21 mouse cellular contexts compared by ENCODE assay signal in genomic region chrX:7197833-7198232, GRCm38 (mm10).
DNase-seq lines count a peak whose midpoint lies in the region; ATAC-seq and TF ChIP-seq lines count a peak whose summit lies in the region.
"Had no signal": no experiment of that assay in that cellular context is flagged by ENCODE, and none has a peak within 500 bp of the region (broad histone marks: within the 10 kb centered on the region; RNA-seq: fewer than 3 reads in every experiment).

No protein-coding gene starts in this region.

- peak; percentile 35; the same call in 1 of the 2 replicates for ATAC-seq in lung, embryonic 15.5 days (ENCODE audit: borderline replicate concordance, extremely low read depth, low FRiP score, low TSS enrichment)
- ATAC-seq in lung, postnatal 0 days, result peak; percentile 91
- ATAC-seq: forebrain, embryonic 16.5 days had no signal

- no peak for TF ChIP-seq CTCF in lung, postnatal 0 days (IDR thresholded peaks at IDR 0.05)
- TF ChIP-seq CTCF in heart, adult 2 months (IDR thresholded peaks at IDR 0.05), result no peak

- no peak for TF ChIP-seq POLR2A in heart, adult 2 months (IDR thresholded peaks at IDR 0.05; ENCODE audit: insufficient read depth, low read depth, low read length)

- no peaks in the 10 kb centered on the region for H3K4me1 ChIP-seq in lung, embryonic 15.5 days
- no peaks in the 10 kb centered on the region for H3K4me1 ChIP-seq in lung, postnatal 0 days (ENCODE audit: insufficient read depth, low read depth, low read length)
- H3K4me1 ChIP-seq in limb, embryonic 10.5 days, result peaks cover 9% of the 10 kb centered on the region
- H3K4me1 ChIP-seq in heart, adult 2 months (ENCODE audit: control insufficient read depth, insufficient read depth, low read length), result no peaks in the 10 kb centered on the region
- H3K4me1 ChIP-seq: forebrain, embryonic 12.5 days; heart, embryonic 15.5 days; hindbrain, embryonic 10.5 days had no signal

- no peak overlapping the region for H3K4me3 ChIP-seq in lung, embryonic 15.5 days
- H3K4me3 ChIP-seq in lung, postnatal 0 days (ENCODE audit: low read depth, low read length), result no peak overlapping the region
- no peak overlapping the region for H3K4me3 ChIP-seq in limb, embryonic 10.5 days
- no peak overlapping the region for H3K4me3 ChIP-seq in heart, adult 2 months
- H3K4me3 ChIP-seq: embryonic facial prominence, embryonic 13.5 days; forebrain, embryonic 12.5 days; heart, embryonic 15.5 days; hindbrain, embryonic 10.5 days had no signal

- no peaks in the 10 kb centered on the region for H3K79me2 ChIP-seq in heart, adult 2 months (replicated peaks; ENCODE audit: control insufficient read depth, insufficient read depth, low read length)

- H3K9me3 ChIP-seq in lung, embryonic 15.5 days, result no peaks in the 10 kb centered on the region
- H3K9me3 ChIP-seq in lung, postnatal 0 days (ENCODE audit: low read length), result no peaks in the 10 kb centered on the region
- H3K9me3 ChIP-seq in limb, embryonic 10.5 days (replicated peaks), result no peaks in the 10 kb centered on the region
- H3K9me3 ChIP-seq: embryonic facial prominence, embryonic 13.5 days; forebrain, embryonic 12.5 days; heart, embryonic 15.5 days; hindbrain, embryonic 10.5 days had no signal

- WGBS in lung, embryonic 15.5 days, result 27% methylated on average over 1 of the region's 1 CpGs
- WGBS in lung, postnatal 0 days, result 6% methylated on average over 1 of the region's 1 CpGs
- WGBS in limb, embryonic 10.5 days, result 31% methylated on average over 1 of the region's 1 CpGs
- WGBS in heart, adult 2 months, result 50% methylated on average over 1 of the region's 1 CpGs

- no peaks in the 10 kb centered on the region for H3K27me3 ChIP-seq in lung, embryonic 15.5 days
- no peaks in the 10 kb centered on the region for H3K27me3 ChIP-seq in lung, postnatal 0 days (replicated peaks; ENCODE audit: insufficient read depth, low read length)
- no peaks in the 10 kb centered on the region for H3K27me3 ChIP-seq in limb, embryonic 10.5 days (ENCODE audit: low read depth, poor library complexity, severe bottlenecking)
- no peaks in the 10 kb centered on the region for H3K27me3 ChIP-seq in heart, adult 2 months (ENCODE audit: control insufficient read depth, insufficient read depth, low read length)
- H3K27me3 ChIP-seq: CH12.LX; embryonic facial prominence, embryonic 13.5 days; forebrain, embryonic 12.5 days; heart, embryonic 15.5 days had no signal

- 0 out of 2 replicates have a peak, but pooled peaks have one; percentile 11 for TF ChIP-seq EP300 in lung, postnatal 0 days (IDR thresholded peaks at IDR 0.05)
- TF ChIP-seq EP300 in heart, adult 2 months (IDR thresholded peaks at IDR 0.05; ENCODE audit: insufficient read depth, low read depth, low read length), result no peak

- intact Hi-C loops in heart, adult 2 months (cut with DNase I), result no loop called here

- no peak for DNase-seq in lung, postnatal 14 days
- peak; percentile 56 for DNase-seq in ZHBTc4 (ENCODE audit: low read depth, low spot score)
- DNase-seq in lung, postnatal 0 days (ENCODE audit: low spot score), result peak; percentile 75
- DNase-seq in cerebellum, adult 9-10 months, result no peak
- DNase-seq in limb, embryonic 10.5 days (ENCODE audit: low spot score), result no peak
- no peak for DNase-seq in heart, adult 2 months
- DNase-seq: adrenal gland, postnatal 10 days; cerebellum, adult 11-12 months; cerebellum, adult 9-11 months; cerebellum, postnatal 36 days; gastrocnemius, postnatal 10 days; heart, adult 18-20 months had no signal

- H3K9ac ChIP-seq in lung, embryonic 15.5 days, result no peak overlapping the region
- no peak overlapping the region for H3K9ac ChIP-seq in lung, postnatal 0 days (replicated peaks; ENCODE audit: low read depth)
- no peak overlapping the region for H3K9ac ChIP-seq in heart, adult 2 months (ENCODE audit: low read depth, low read length)
- H3K9ac ChIP-seq: embryonic facial prominence, embryonic 13.5 days; forebrain, embryonic 12.5 days; heart, embryonic 15.5 days; hindbrain, embryonic 14.5 days had no signal

- H3K36me3 ChIP-seq in lung, embryonic 15.5 days, result no peaks in the 10 kb centered on the region
- no peaks in the 10 kb centered on the region for H3K36me3 ChIP-seq in lung, postnatal 0 days (ENCODE audit: insufficient read depth, low read length)
- no peaks in the 10 kb centered on the region for H3K36me3 ChIP-seq in limb, embryonic 10.5 days
- H3K36me3 ChIP-seq in heart, adult 2 months (ENCODE audit: control insufficient read depth, insufficient read depth, low read length), result no peaks in the 10 kb centered on the region
- H3K36me3 ChIP-seq: embryonic facial prominence, embryonic 13.5 days; forebrain, embryonic 12.5 days; heart, embryonic 15.5 days; hindbrain, embryonic 10.5 days had no signal

- no peak overlapping the region for H3K4me2 ChIP-seq in lung, embryonic 15.5 days
- H3K4me2 ChIP-seq in lung, postnatal 0 days (replicated peaks; ENCODE audit: low read depth, low read length), result no peak overlapping the region
- H3K4me2 ChIP-seq: embryonic facial prominence, embryonic 13.5 days; forebrain, embryonic 12.5 days; heart, embryonic 11.5 days; heart, embryonic 15.5 days; hindbrain, embryonic 14.5 days had no signal

- peak overlapping the region; percentile 6; the same call in 1 of the 2 replicates for H3K27ac ChIP-seq in lung, embryonic 15.5 days
- H3K27ac ChIP-seq in lung, postnatal 0 days (ENCODE audit: low read length), result no peak overlapping the region
- H3K27ac ChIP-seq in limb, embryonic 10.5 days, result no peak overlapping the region
- no peak overlapping the region for H3K27ac ChIP-seq in heart, adult 2 months
- H3K27ac ChIP-seq: embryonic facial prominence, embryonic 13.5 days; forebrain, embryonic 12.5 days; heart, embryonic 15.5 days; hindbrain, embryonic 10.5 days; hindbrain, embryonic 14.5 days had no signal

Comparison
In these comparisons a context has a peak if more than half of its experiments do, and no peak if none do; other contexts are left out.
1. DNase-seq: peak in ZHBTc4 (single experiment) and lung, postnatal 0 days (single experiment); none in lung, postnatal 14 days (single experiment), cerebellum, adult 9-10 months (single experiment), limb, embryonic 10.5 days (single experiment) and heart, adult 2 months (0 of 2).